Mouse (Mus musculus) lung, postnatal 0 days (tissue): ENCODE measurements at regions not wholly inside any gene's neighbourhood (a gene's known extent, or its start where the extent isn't known, plus 50 kb on each side); places are given as distances from the start of the nearest gene placed in this dataset.

ENCODE experiments used
- CTCF ChIP-seq: IDR thresholded peaks from 2 replicates; pipeline ENCODE4 v1.5.1; 2016; ENCODE audit warnings: antibody characterized with exemption, mild to moderate bottlenecking
- EP300 ChIP-seq: IDR thresholded peaks from 2 replicates; pipeline ENCODE4 v1.6.1; 2016; ENCODE audit warnings: antibody characterized with exemption, mild to moderate bottlenecking, control low read depth

GRCm38 (mm10) chr2:71683375-71683774 lies 62.0 kb upstream of the Itga6 start:
- TF ChIP-seq CTCF: no peak
- no peak for TF ChIP-seq EP300
